Mouse (Mus musculus) frontal cortex, postnatal 14 days (tissue): ENCODE data around the gene E130114P18Rik.

Source experiments
- DNase-seq, 2 experiments: peaks; one replicate each; pipeline ENCODE4 v3.0.0; 2022; ENCODE audit warnings: low spot score in 2 of 2

Gene E130114P18Rik

DNA sequence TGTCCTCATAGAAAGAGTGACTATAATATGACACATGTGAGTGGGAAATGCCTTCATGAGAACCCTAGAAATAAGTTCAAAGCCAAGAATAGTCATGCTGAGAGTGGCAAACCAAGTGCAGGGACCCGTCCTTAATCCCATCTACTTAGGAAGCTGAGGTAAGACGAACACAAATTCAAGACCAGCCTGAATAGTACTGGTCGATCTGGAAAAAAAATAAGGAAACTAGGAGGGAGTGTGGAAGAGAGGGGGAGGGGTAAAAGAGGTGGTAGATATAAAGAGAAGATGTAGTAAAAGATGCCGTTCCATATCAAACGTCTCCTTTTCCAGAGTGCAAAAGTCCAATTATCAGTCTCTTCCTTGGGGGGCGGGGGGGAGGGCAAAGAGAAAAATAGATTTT lies 213.7 kb downstream of the E130114P18Rik start:
- no peak for DNase-seq

DNA sequence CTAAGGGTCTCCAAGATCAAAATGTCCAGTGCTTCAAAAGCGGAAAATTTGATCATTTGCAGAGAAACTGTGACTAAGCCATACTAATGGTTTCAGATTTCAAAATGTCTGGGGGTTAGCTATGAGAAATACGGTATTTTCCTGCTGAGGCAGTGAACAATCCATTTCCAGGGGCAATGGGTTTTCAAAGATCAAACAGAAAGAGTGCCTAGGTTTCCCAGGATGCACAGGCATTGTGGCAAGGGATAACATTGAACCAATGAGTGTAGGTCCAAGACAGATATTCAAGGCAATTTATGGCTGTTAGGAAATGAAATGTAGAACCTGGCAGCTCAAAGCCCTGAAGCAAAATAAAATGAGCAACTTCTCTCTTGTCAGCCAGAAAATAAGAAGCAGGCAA lies 220.3 kb downstream of the E130114P18Rik start:
- no peak for DNase-seq

DNA sequence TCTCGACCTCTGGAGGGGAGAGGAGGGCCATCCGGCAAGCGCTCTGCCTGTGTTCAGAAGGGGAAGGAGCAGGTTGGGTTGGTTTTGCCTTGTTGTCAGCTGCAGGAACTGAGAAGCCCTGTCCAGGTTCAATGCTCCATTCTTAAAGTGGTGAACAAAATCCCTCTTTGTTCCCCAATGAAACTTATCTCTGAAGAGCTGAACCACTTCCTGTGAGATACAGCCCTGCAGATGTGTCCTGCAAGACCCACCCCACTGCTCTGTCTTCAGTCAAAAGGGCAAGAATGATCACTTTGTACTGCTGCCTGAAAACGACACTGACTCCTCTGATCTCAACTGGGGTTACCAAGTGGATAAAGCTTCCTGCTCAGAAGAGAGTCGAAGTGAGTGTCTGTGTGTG lies 233.9 kb downstream of the E130114P18Rik start:
- DNase-seq = no peak

DNA sequence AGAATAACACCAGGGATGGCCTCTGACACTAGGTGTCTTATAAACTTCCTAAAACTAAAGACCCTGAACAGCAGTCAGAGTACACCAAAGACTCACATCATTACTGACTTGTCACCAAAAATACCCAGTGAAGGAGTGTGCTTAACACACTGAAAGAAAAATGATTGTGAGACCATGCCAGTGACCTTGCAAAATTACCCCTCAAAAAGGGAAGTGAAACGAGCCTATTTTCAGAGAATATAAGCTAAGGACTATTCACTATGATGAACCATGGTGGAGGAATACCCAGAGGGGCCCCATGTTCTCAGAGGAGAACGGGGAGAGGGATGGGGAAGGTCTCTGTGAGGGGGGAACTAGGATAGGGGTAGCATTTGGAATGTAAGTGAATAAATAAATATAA lies 245.8 kb downstream of the E130114P18Rik start:
- DNase-seq = no peak

DNA sequence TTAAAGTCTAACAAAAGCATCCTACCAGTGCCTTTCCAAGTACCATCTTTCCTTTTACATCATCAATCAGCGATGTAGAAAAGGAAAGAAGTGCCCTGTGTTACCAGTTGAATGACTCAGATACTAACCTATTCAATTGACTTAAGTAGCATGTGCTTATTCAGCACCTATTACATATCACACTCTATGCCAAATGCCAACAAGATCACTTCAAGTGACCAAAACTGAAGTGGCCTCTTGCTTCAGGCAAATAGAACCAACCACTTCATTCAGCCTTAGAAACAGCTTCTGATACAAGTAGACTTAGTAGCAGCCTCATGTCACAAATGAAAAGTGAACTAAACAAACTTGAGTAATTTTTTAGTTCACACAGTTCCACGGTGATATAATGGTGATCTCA lies 249.4 kb downstream of the E130114P18Rik start:
- DNase-seq = no peak
